9 mouse cellular contexts compared by ENCODE assay signal in genomic region chr8:9309456-9309855, GRCm38 (mm10).
DNase-seq lines count a peak whose midpoint lies in the region; ATAC-seq and TF ChIP-seq lines count a peak whose summit lies in the region.
"Had no signal": no experiment of that assay in that cellular context is flagged by ENCODE, and none has a peak within 500 bp of the region (broad histone marks: within the 10 kb centered on the region; RNA-seq: fewer than 3 reads in every experiment).

No protein-coding gene starts in this region.

- no peak overlapping the region for H3K4me2 ChIP-seq in midbrain, embryonic 14.5 days (ENCODE audit: low read length)
- no peak overlapping the region for H3K4me2 ChIP-seq in midbrain, embryonic 13.5 days (replicated peaks)
- no peak overlapping the region for H3K4me2 ChIP-seq in embryonic facial prominence, embryonic 11.5 days (ENCODE audit: low read depth, low read length)
- no peak overlapping the region for H3K4me2 ChIP-seq in stomach, postnatal 0 days (replicated peaks; ENCODE audit: low read depth)

- no peaks in the 10 kb centered on the region for H3K9me3 ChIP-seq in midbrain, embryonic 14.5 days (ENCODE audit: control insufficient read depth, low read length)
- H3K9me3 ChIP-seq in midbrain, embryonic 13.5 days: no peaks in the 10 kb centered on the region
- H3K9me3 ChIP-seq in embryonic facial prominence, embryonic 11.5 days (replicated peaks; ENCODE audit: control insufficient read depth, low read length): no peaks in the 10 kb centered on the region
- H3K9me3 ChIP-seq in stomach, postnatal 0 days (ENCODE audit: control insufficient read depth, low read length): no peaks in the 10 kb centered on the region

- no peak overlapping the region for H3K9ac ChIP-seq in midbrain, embryonic 14.5 days (replicated peaks; ENCODE audit: low read length)
- H3K9ac ChIP-seq in midbrain, embryonic 13.5 days (replicated peaks): no peak overlapping the region
- no peak overlapping the region for H3K9ac ChIP-seq in embryonic facial prominence, embryonic 11.5 days (replicated peaks; ENCODE audit: low read length)
- H3K9ac ChIP-seq in stomach, postnatal 0 days (ENCODE audit: low read length): no peak overlapping the region

- no peak overlapping the region for H3K27ac ChIP-seq in midbrain, embryonic 14.5 days (replicated peaks; ENCODE audit: low read depth, low read length)
- no peak overlapping the region for H3K27ac ChIP-seq in midbrain, embryonic 13.5 days
- H3K27ac ChIP-seq in embryonic facial prominence, embryonic 11.5 days (replicated peaks; ENCODE audit: low read depth, low read length): no peak overlapping the region
- H3K27ac ChIP-seq in stomach, postnatal 0 days (replicated peaks): no peak overlapping the region

- 40% methylated on average over 8 of the region's 8 CpGs for WGBS in midbrain, embryonic 14.5 days
- 30% methylated on average over 8 of the region's 8 CpGs for WGBS in midbrain, embryonic 13.5 days
- WGBS in embryonic facial prominence, embryonic 11.5 days: 31% methylated on average over 8 of the region's 8 CpGs
- 23% methylated on average over 8 of the region's 8 CpGs for WGBS in stomach, postnatal 0 days

- TF ChIP-seq EP300 in stomach, postnatal 0 days (optimal IDR thresholded peaks at IDR 0.05): no peak

- intact Hi-C loops in gastrocnemius, postnatal 14 days (cut with DNase I; ENCODE audit: low total_unique reads): no loop called here
- intact Hi-C loops in gastrocnemius, postnatal 36 days (cut with DNase I): no loop called here
- intact Hi-C loops in left cerebral cortex, postnatal 36 days (cut with DNase I): no loop called here

- H3K36me3 ChIP-seq in midbrain, embryonic 14.5 days (ENCODE audit: control insufficient read depth, insufficient read depth, low read length): no peaks in the 10 kb centered on the region
- no peaks in the 10 kb centered on the region for H3K36me3 ChIP-seq in midbrain, embryonic 13.5 days
- H3K36me3 ChIP-seq in embryonic facial prominence, embryonic 11.5 days (replicated peaks; ENCODE audit: control insufficient read depth, insufficient read depth, low read depth, low read length): no peaks in the 10 kb centered on the region
- no peaks in the 10 kb centered on the region for H3K36me3 ChIP-seq in stomach, postnatal 0 days (ENCODE audit: control insufficient read depth, insufficient read depth, low read length)

- no peak for TF ChIP-seq CTCF in stomach, postnatal 0 days (IDR thresholded peaks at IDR 0.05; ENCODE audit: low read depth)

- DNase-seq in gastrocnemius, postnatal 14 days: peak; percentile 5
- DNase-seq in gastrocnemius, postnatal 36 days: no peak
- peak; percentile 56 for DNase-seq in midbrain, embryonic 14.5 days
- peak; percentile 84 for DNase-seq in embryonic facial prominence, embryonic 11.5 days (ENCODE audit: low spot score)
- DNase-seq in stomach, postnatal 0 days (ENCODE audit: low spot score): peak; percentile 67
- no peak for DNase-seq in frontal cortex, postnatal 25 days (ENCODE audit: low spot score in 2 of 2)
- no peak for DNase-seq in left cerebral cortex, postnatal 36 days (ENCODE audit: low spot score in 2 of 2)
- DNase-seq: cerebellum, adult 2 months had no signal

- no peak overlapping the region for H3K4me3 ChIP-seq in midbrain, embryonic 14.5 days (replicated peaks; ENCODE audit: low read depth, low read length)
- no peak overlapping the region for H3K4me3 ChIP-seq in midbrain, embryonic 13.5 days (replicated peaks)
- no peak overlapping the region for H3K4me3 ChIP-seq in embryonic facial prominence, embryonic 11.5 days (ENCODE audit: low read depth, low read length)
- no peak overlapping the region for H3K4me3 ChIP-seq in stomach, postnatal 0 days (ENCODE audit: low read depth, low read length)

- no peaks in the 10 kb centered on the region for H3K4me1 ChIP-seq in midbrain, embryonic 14.5 days (ENCODE audit: control insufficient read depth, insufficient read depth, low read length)
- H3K4me1 ChIP-seq in midbrain, embryonic 13.5 days (replicated peaks): no peaks in the 10 kb centered on the region
- no peaks in the 10 kb centered on the region for H3K4me1 ChIP-seq in embryonic facial prominence, embryonic 11.5 days (ENCODE audit: control insufficient read depth, insufficient read depth, low read length)
- no peaks in the 10 kb centered on the region for H3K4me1 ChIP-seq in stomach, postnatal 0 days (replicated peaks; ENCODE audit: control insufficient read depth, insufficient read depth)

- no peaks in the 10 kb centered on the region for H3K27me3 ChIP-seq in midbrain, embryonic 14.5 days (ENCODE audit: control insufficient read depth, insufficient read depth, low read length)
- no peaks in the 10 kb centered on the region for H3K27me3 ChIP-seq in midbrain, embryonic 13.5 days
- H3K27me3 ChIP-seq in embryonic facial prominence, embryonic 11.5 days (ENCODE audit: control insufficient read depth, insufficient read depth, low read length): no peaks in the 10 kb centered on the region
- H3K27me3 ChIP-seq in stomach, postnatal 0 days (ENCODE audit: control insufficient read depth, insufficient read depth, low read length): no peaks in the 10 kb centered on the region

- no peak for ATAC-seq in midbrain, embryonic 14.5 days (ENCODE audit: low FRiP score, low TSS enrichment)
- ATAC-seq in midbrain, embryonic 13.5 days: no peak
- no peak for ATAC-seq in embryonic facial prominence, embryonic 11.5 days (replicated peaks; ENCODE audit: insufficient number of reproducible peaks, low FRiP score, low TSS enrichment, low read depth)
- no peak for ATAC-seq in stomach, postnatal 0 days (ENCODE audit: low FRiP score, low TSS enrichment)

Comparison
In these comparisons a context has a peak if more than half of its experiments do, and no peak if none do; other contexts are left out.
1. DNase-seq: peak in gastrocnemius, postnatal 14 days (single experiment), midbrain, embryonic 14.5 days (single experiment), embryonic facial prominence, embryonic 11.5 days (single experiment) and stomach, postnatal 0 days (single experiment); none in gastrocnemius, postnatal 36 days (0 of 2), frontal cortex, postnatal 25 days (0 of 2) and left cerebral cortex, postnatal 36 days (0 of 2).